Mouse (Mus musculus) cortical plate, adult 2 months (tissue): ENCODE results near the gene Tenm4.
A peak's percentile ranks its signal among the peaks of the same experiment; 100 is the strongest.

Experiments used
- CTCF ChIP-seq: fragments of 200-500 bp; IDR thresholded peaks from 2 replicates; pipeline ENCODE4 v1.5.1; 2011; ENCODE audit warnings: mild to moderate bottlenecking, control low read depth, low read length; ENCODE audit not compliant: insufficient read depth; ENCODE audit errors: extremely low read depth
- POLR2A ChIP-seq: fragments of 200-500 bp; IDR thresholded peaks from 2 replicates; pipeline ENCODE4 v1.6.1; 2011; ENCODE audit warnings: mild to moderate bottlenecking, low read length, control low read depth; ENCODE audit not compliant: insufficient read depth; ENCODE audit errors: extremely low read depth

DNA sequence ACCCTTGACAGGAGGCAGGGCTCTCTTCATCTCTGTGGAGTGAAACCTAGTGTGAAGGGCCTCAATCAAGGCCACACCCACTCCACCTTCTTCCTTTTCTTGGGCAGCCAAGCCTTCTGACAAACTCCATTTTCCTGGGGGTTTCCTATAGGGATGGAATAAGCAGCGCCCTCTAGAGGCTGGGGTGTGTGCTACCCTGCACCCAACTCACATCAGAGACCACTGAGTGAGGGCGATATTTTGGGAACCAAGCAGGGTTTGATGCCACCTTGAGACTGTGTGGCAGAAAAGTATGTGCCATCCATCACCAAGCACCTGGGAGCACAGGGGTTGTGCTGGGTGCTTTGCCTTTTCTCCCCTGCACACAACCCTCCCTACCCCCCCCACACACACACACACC is 483.2 kb downstream of the Tenm4 start:
- TF ChIP-seq POLR2A: no peak
- 0 out of 2 replicates have a peak, but pooled peaks have one; percentile 9 for TF ChIP-seq CTCF
